Mouse (Mus musculus): Measurements from ENCODE around the gene Nab2. TPM values are rescaled to one million over a fixed set of nuclear protein-coding genes. Genes with fewer than 3 reads are reported as not detected.

Nab2 gene
- total RNA-seq, 2 experiments from 2014 or later, result 4.8 to 5.3 TPM

DNA sequence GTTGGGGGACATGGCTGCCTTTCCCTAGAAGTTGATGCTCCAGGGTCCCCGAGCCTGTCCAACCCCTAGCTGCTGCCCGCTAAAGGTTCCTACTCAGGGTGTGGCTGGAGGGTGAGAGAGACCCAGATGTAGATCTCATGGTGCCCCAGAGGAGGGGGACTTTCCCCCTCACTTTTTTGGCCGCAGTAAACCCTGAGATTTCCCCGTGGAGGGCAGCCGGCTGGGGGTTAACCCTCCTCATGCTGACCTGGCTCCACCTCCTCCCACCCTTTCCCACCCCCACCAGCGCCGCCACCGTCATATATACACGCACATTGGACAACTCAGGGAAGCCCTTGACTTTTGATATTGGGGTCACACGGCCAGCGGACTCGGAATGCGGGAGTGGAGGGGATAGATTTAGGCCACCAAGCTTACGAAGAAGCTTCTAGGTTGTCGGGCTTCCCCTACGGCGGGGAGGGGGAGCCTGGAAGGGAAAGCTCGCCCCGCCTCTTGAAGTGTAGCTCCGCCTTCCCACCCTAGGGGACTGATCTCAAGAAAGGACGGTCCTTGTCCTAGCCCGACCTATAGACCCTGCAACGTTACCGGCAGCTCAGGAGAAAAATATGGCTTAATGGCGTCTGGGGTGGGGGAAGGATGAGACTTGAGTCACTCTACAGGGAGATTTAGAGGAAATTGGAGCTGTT, 24.7 kb downstream of the Nab2 start:
- DNase-seq, result peak; percentile 91 to 93

DNA sequence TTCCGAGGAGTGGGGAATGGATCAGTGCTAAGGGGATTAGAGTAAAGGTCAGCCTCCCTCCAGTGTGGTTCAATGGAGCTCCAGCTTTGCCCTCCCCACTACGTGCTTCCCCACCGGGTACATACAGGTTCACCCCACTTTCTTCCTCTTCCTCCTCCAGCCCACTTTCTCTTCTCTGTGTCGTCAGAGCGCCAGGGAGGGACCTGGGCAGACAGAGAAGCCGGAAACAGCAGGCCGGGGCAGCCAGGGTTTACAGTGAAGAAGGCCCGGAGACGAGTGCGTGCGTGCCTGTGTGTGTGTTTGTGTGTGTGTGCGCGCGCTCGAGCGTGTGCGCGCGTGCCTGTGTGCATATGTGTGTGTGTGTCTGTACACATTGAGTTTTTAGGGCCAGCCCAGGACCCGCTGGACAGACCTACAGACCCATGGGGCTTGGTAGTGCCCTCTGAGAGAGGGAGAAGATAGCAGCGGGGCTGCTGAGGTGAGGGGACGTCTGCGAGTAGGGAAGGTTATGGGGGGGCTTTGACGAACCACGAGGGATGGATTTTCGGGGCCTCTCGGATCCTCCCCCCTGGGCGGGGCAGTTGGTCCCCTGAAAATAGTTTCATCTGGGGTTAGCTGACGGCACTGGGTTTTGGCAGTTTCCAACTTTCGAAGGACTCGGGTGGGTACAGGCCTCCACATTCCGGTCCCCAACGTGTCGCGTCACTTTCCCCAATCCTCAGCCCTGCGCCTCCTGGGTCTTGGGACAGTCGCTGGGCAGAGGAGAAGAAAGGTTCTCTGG, 25.4 kb downstream of the Nab2 start, which contains the start of gene Stat6:
TSS of gene Stat6 (plus strand) at position 215 of the 781 bp plus-strand sequence.
- peak; percentile 90 to 93 for DNase-seq

- DNase-seq, result peak; percentile 91 to 96
Observed at GRCm38 (mm10) chr10:127641861-127642771, 26.3 kb downstream of the Nab2 start.

DNA sequence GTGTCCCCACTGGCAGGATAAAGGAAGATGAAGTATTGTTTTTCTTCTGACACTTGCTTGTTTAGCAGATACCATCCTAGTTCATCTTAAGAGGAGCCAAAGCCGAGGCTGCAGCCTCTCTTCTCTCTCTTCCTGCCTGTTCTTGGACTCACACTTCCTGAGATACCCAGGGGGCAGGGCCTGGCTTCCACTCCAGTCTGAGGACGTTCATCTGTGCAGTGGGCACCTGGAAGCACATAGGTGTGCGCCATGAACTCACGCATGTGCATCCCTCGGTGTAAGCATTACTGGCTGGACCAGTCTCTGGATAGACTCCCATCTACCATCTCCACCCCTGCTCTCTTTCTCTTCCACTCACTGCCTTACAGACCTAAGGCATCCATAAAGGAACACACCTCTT, 27.9 kb downstream of the Nab2 start:
- no peak for DNase-seq

DNA sequence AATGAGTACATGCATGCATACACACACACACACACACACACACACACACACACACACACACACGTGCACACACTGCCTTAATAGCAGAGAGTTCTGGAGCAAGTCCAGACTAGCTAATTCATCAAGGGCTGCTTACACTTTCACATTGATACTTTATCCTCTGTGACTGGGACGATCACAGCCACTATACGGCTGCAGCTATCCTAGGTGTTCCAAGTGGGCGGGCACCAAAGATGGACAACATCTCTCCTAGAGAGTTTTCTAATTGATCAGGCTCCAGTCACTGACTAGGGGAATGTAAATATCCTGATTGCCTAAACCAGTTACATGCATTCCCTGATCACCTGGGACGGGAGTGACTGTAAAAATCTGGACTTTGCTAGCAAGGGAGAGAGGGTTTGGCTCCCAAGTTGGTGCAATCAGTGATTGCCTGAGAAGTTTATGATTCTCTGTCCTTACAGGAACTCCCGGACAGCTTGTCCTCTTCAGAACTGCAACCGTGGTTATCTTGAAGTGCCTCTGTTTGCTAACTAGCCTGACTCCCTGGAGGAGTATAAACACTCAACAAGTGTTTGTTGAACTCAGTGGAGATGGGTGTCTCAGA, 35.6 kb downstream of the Nab2 start:
- peak in 1 of 2 experiments; percentile 28 for DNase-seq

GRCm38 (mm10) chr10:127631261-127632214, 36.8 kb downstream of the Nab2 start:
- peak; percentile 62 to 80 for DNase-seq

- peak; percentile 57 to 76 for DNase-seq
Observed at GRCm38 (mm10) chr10:127626433-127626832, 41.9 kb downstream of the Nab2 start.

DNA sequence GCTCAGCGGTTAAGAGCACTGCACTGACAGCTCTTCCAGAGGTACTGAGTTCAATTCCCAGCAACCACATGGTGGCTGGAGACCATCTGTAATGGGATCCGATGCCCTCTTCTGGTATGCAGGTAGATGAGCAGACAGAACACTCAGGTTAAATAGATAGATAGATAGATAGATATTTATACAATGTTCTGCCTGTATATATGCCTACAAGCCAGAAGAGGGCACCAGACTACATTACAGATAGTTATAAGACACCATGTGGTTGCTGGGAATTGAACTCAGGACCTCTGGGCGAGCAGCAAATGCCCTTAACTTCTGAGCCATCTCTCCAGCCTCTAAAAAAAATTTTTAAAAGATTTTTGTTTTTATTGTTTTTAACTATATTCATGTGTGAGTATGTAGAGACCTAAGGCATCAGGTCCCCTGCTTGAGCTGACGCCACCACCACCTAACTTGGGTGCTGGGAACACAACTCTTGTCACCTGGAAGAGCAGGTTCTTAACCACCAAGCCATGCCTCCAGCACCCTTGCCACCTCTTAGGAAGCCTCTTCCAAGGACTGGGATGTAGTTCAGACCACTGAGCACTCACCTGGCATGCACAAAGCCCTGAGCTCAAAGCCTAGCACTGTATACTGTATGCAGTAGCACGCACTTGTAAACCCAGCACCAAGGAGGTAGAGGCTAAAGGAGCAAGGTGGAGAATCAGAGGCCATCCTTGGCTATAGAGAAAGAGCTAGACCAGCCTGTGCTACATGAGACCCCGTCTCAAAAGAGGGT, 44.7 kb downstream of the Nab2 start:
- no peak for DNase-seq

DNA sequence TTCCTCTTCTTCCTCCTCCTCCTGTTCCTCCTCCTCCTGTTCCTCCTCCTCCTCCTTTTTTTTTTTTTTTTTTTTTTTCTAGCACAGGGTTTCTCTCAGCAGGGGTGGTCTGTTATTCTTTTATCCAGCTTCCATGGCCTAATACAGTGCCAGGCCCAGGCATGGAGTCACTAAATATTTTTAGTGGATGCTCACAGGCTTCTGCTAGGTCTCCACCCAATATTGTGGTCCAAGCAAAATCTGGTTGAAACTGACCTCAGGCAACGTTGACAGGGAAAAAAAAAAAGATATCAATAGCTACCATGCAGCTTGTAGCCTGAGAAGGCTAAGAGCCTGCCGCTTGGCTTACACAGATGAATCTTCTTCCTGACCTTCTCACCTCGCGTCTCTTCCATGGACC, 45.7 kb downstream of the Nab2 start:
- peak in 1 of 2 experiments; percentile 40 for DNase-seq

DNA sequence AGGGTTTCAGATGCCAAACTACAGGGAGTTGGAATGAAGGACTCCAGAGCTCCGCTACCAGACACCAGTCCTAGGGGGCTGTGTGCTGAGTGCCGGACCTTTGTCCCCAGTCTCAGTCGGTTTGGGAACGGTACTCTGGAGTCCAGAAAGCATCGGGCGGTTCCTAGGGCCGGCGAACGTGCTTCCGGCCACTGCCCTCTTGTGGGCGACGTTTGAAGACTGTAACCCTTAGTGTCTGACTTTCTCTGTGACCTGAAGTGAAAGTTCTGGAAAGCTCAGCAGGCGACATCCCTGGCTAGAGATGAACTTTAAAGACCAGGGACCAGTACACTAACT, 46.3 kb downstream of the Nab2 start:
- peak; percentile 86 to 88 for DNase-seq

DNA sequence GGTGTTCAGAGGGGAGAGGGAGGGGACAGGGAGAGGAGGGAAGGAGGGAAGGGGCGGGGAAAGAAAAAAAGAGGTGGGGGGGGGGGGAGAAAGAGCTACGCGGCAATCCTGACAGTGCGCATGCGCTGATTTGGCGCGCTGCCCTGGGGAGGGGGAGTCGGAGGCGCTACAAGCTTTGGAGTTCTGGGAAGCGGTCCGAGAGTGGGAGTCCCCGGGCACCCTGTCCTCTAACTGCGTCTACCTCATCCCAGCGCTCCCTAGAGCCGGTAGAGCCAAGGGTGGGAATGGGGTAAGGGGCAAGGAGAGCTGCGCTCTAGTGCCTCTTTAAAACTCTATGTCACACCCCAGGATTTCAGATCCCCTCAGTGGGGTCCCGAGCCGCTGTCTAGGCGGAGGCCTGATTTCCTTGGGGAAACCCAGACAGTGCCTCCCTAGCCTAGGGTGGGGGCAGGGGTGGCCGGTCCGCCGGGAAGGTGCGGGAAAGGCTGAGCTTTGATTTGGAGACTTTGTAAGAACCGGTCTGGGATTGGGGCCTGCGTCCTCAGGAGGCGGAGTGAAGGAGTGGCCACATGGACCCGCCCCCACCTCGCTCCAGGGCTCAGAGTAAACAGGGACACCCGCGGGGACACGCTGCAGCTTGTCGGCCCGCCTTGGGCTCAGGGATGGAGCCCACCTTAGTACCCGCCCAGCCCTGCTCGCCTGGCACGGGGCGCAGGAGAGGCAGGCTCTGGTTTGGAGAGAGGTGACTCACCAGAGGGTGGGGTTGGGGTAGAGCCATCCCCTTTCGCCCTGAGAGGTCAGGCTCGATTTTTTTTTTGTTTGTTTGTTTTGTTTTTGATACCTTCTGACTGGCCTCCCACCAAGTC, 46.9 kb downstream of the Nab2 start:
- peak; percentile 95 to 96 for DNase-seq

GRCm38 (mm10) chr10:127620406-127621190, 47.8 kb downstream of the Nab2 start, which contains the start of gene Lrp1:
TSS of gene Lrp1 (minus strand) at chr10:127621148.
- DNase-seq, result peak in 1 of 2 experiments; percentile 62

GRCm38 (mm10) chr10:127619941-127620405, 48.4 kb downstream of the Nab2 start:
- DNase-seq, result peak in 1 of 2 experiments; percentile 42

DNA sequence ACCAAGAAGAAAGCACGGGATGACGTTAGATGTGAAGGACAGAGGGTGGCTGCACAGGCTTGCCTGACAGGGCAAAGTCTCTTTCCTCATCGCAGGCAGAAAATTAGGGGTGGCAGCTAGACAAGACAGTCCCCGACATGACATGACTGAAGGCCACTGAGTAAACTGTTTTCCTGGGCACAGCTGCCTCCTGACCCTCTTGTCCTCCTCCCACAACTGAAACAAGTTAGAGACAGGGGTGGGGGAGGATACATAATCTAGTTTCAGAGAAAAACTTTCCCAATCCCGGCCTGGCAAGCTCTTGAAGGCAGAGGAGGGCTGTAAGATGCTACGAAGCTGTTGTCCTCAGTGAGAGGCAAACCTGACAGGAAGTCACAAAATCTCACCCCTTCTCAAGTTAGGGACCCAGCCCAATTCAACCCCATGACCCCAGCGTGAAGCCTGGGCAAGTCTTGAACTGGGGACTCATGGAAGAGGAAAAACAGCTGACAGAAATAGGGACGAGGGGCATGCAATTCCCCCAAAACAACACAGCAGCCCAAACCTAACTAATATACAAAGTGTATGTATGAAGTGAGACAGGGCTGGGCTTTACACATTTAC, 49.1 kb downstream of the Nab2 start:
- peak; percentile 46 to 60 for DNase-seq

GRCm38 (mm10) chr10:127618173-127618572, 50.2 kb downstream of the Nab2 start:
- DNase-seq, result peak; percentile 56 to 62

GRCm38 (mm10) chr10:127617294-127617693, 51.1 kb downstream of the Nab2 start:
- no peak for DNase-seq

DNA sequence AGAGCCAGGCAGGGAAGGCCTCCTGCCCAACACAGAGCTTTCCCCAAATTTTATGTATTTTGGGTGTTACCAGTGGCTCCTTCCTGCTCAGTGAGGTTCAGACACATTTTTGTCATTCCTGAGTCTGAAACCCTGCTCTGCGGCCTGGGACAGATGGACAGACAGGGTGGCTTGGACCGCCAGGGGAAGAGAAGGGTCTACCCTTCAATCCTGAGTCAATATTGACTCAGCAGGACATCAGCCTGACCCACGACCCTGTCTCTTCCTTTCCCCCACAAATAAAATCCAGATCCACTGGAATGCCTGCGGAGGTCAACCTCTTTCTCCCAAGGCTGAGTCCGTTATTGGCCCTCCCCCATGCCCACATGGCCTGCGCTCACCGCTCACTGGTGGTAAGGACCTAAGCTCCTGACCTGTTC, 52.1 kb downstream of the Nab2 start:
- no peak for DNase-seq
